Mouse (Mus musculus) heart, adult 2 months (tissue): ENCODE measurements at regions not wholly inside any gene's neighbourhood (a gene's known extent, or its start where the extent isn't known, plus 50 kb on each side); places are given as distances from the start of the nearest gene placed in this dataset.
"Not testable (repeated sequence)": the region's sequence is repeated elsewhere in the genome, so short reads cannot be mapped to it uniquely, and the experiment has no call there.

ENCODE experiments used
- CTCF ChIP-seq: fragments of 200-600 bp; IDR thresholded peaks from 2 replicates; pipeline ENCODE4 v1.8.1; 2022; ENCODE audit warnings: antibody characterized with exemption, mild to moderate bottlenecking, moderate library complexity
- POLR2A ChIP-seq: fragments of 200-500 bp; IDR thresholded peaks from 2 replicates; pipeline ENCODE4 v1.6.1; 2011; ENCODE audit warnings: mild to moderate bottlenecking, low read depth, low read length, control low read depth; ENCODE audit not compliant: insufficient read depth

- TF ChIP-seq CTCF, POLR2A: not testable (repeated sequence)
Measured at GRCm38 (mm10) chr12:21543962-21544361, 126.5 kb upstream of the Ywhaq start.
